Mouse (Mus musculus) cortical plate, adult 2 months (tissue): ENCODE measurements at regions not wholly inside any gene's neighbourhood (a gene's known extent, or its start where the extent isn't known, plus 50 kb on each side); places are given as distances from the start of the nearest gene placed in this dataset.

ENCODE experiments used
- H3K27ac ChIP-seq: fragments of 200-500 bp; 2 replicates; pipeline ENCODE4 v1.5.1; 2012; ENCODE audit warnings: low read length, control low read depth, inconsistent platforms; ENCODE audit not compliant: insufficient read depth
- H3K4me1 ChIP-seq: fragments of 200-500 bp; 2 replicates; pipeline ENCODE4 v1.6.1; 2011; ENCODE audit warnings: low read length; ENCODE audit not compliant: control insufficient read depth, insufficient read depth
- H3K4me3 ChIP-seq: fragments of 200-500 bp; 2 replicates; pipeline ENCODE4 v1.5.1; 2011; ENCODE audit warnings: mild to moderate bottlenecking, low read length, control low read depth; ENCODE audit not compliant: insufficient read depth
- CTCF ChIP-seq: fragments of 200-500 bp; IDR thresholded peaks from 2 replicates; pipeline ENCODE4 v1.5.1; 2011; ENCODE audit warnings: mild to moderate bottlenecking, control low read depth, low read length; ENCODE audit not compliant: insufficient read depth; ENCODE audit errors: extremely low read depth
- POLR2A ChIP-seq: fragments of 200-500 bp; IDR thresholded peaks from 2 replicates; pipeline ENCODE4 v1.6.1; 2011; ENCODE audit warnings: mild to moderate bottlenecking, low read length, control low read depth; ENCODE audit not compliant: insufficient read depth; ENCODE audit errors: extremely low read depth

DNA sequence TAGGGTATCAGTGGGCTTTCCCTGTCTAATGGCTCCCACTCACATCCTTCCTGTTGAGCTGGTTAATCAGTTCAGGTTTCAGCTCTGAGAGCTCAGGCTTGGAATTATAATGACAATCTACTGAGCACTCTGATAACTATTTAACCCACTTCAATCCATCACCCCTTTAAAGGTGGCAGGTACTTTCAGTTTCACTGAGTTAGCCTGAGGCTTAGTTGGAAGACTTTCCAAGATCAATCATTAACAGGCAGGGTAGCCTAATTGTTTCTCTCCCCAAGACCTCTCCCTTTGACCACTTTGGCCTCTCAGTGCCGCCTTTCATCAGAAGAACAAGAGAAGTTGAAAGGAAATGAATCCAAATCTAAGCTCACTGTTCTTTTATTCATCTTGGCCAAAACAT lies 99.1 kb downstream of the Mbl2 start:
- Histone ChIP-seq H3K4me3 (no peak overlapping the region), H3K27ac (no peak overlapping the region), H3K4me1 (no peaks in the 10 kb centered on the region)
- TF ChIP-seq POLR2A (no peak), CTCF (no peak)

DNA sequence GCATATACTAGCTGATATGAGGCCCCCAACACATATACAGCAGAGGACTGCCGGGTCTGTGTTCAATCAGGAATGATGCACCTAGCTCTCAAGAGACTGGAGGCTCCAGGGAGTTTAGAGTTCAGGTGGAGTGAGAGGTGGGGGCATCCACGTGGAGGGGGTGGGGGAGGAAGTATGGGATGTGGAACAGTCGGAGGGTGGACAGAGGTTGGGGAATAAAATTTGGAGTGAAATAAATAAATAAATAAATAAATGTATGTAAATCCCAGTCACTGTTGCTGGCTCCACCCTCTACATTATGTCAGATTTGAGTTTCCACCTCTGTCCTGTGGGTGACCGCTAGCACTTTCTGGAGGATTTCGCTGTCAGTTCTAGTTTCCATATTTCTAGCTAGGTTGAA lies 111.7 kb downstream of the Mbl2 start:
- TF ChIP-seq CTCF (no peak), POLR2A (no peak)
- no peak overlapping the region for H3K27ac ChIP-seq
- no peak overlapping the region for H3K4me3 ChIP-seq
- no peaks in the 10 kb centered on the region for H3K4me1 ChIP-seq

DNA sequence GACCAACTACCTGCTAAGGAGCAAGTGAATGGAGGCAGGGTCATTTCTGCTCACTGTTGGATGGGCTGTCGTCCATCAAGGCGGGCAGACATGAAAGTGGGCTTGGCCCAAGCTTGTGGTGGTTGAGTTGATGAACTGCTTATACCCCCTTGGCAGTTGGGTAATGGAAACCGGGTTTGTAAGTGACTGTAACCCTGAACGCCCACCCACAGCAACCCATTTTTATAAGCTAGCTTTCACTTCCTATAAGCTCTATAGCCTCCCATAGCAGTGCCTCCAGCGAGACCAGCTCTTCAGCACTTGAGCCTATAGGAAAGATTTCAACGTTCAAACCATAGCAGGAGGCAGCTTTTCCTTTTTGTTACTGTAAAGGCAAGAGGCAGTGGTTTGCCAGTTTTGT lies 116.2 kb downstream of the Mbl2 start:
- no peak overlapping the region for H3K4me3 ChIP-seq
- TF ChIP-seq POLR2A (no peak), CTCF (no peak)
- H3K4me1 ChIP-seq, result no peaks in the 10 kb centered on the region
- H3K27ac ChIP-seq, result no peak overlapping the region

DNA sequence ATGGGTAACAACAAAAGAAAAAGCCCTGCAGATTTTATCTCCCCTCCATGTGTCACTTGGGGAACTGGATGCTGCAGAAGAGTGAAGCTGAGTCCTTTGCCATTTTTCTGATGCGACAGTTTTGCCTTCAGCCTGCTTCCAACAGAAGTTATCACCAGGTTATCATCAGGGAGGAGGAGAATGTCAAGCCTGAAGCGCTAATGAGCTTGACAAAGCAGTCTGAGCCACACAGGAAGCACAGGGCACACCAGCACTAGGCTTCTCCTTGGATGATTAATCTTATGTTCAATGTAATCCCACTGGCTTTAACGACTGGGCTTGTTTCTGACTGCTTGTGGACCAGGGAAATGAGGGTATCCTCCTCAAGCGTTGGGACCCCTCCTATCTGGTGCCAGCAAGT lies 122.2 kb downstream of the Mbl2 start:
- no peak overlapping the region for H3K27ac ChIP-seq
- TF ChIP-seq CTCF, result no peak
- no peak for TF ChIP-seq POLR2A
- H3K4me3 ChIP-seq, result no peak overlapping the region

DNA sequence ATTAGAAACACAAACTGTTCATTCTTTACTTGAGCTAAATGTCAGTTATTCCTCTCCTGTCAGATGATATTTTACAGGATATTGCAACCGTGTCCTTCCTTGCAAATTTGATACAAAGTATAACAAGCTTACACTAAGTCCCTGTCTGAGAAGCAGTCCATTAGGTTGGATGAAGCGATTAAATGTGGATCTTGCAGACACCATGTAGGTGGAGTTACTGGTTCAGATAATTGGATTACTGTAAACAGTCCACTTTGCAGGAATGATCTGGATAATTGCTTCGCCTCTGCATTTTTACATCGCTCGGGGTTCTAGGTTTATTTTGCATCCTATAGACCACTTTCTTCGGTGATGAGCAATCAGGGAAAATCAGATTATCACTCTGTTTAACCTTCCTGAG lies 126.2 kb downstream of the Mbl2 start:
- Histone ChIP-seq H3K27ac (no peak overlapping the region), H3K4me3 (no peak overlapping the region), H3K4me1 (no peaks in the 10 kb centered on the region)
- no peak for TF ChIP-seq POLR2A

More for the DNA sequence above, 122.2 kb downstream of the Mbl2 start:
- H3K4me1 ChIP-seq, result no peaks in the 10 kb centered on the region

DNA sequence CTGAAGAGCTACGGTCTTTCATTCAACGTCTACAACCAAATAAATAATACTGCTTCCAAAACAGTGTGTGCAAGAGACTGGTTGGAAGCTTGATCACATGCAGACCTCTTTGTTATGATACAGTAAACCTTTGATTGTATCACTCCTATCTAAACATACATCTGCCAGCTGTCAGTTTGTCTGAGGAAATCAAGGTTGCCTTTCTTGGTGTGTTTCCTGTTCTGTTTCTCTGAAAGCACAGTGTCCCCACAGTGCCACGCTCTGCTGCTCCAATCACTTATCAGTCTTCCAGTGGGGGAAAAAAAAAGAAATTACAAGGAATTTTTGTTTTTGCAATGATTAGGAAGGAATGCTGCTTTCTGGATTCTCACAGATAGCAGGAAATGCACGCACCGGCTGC lies 139.2 kb downstream of the Mbl2 start:
- H3K27ac ChIP-seq, result no peak overlapping the region
- no peak overlapping the region for H3K4me3 ChIP-seq
- H3K4me1 ChIP-seq, result no peaks in the 10 kb centered on the region
- no peak for TF ChIP-seq CTCF
- no peak for TF ChIP-seq POLR2A

DNA sequence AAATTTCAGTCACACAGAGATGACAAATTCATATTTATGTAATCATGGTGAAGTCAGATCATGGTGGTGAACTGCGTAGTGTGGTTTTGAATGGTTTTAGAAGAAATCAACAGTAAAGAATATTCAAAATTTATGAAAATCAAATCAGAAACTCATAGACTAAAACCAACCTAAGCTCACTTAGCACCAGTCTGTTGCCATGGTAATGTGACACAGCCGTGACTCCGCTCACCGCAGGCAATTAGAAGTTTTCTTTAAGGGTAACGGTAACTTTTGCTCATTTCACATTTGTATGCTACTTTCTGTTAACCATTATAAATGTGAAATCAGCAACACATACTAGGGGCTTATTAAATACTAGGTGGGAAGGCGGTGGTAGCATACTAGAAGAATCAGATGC lies 147.0 kb downstream of the Mbl2 start:
- H3K4me3 ChIP-seq, result no peak overlapping the region
- no peak overlapping the region for H3K27ac ChIP-seq
- TF ChIP-seq POLR2A (no peak), CTCF (no peak)
- H3K4me1 ChIP-seq, result no peaks in the 10 kb centered on the region

DNA sequence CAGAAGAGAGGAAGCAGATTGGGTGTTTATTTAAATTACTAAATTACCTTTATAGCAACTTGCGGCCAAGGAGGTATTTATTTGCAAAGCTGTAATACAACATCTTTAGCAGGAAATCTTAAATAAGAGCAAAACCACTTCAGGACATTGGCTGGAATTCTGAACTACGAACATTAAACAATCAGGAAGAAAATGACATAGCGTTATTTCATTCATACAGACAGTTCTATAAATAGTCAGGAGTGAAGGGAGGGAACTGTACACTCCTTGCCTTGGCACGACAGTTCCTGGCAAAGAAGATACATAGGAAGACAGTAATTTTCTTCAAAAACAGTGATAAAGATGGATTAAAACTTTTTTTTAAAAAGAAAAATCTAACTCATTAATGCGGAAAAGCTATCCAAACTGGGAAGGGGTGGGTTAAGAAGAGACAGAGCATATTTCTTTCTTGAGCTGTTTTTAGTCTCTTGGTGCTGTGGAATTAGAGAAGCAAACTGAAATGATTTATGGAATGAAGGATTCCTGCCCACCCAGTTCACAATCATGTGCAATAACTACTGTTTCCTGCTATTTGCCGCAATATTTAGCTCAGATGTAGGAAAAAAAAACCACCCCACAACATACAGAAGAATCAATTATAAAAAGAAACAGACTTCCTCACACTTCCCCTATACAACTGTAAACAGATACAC lies 147.9 kb downstream of the Mbl2 start:
- H3K4me1 ChIP-seq, result no peaks in the 10 kb centered on the region
- TF ChIP-seq CTCF (no peak), POLR2A (no peak)
- no peak overlapping the region for H3K4me3 ChIP-seq
- no peak overlapping the region for H3K27ac ChIP-seq

DNA sequence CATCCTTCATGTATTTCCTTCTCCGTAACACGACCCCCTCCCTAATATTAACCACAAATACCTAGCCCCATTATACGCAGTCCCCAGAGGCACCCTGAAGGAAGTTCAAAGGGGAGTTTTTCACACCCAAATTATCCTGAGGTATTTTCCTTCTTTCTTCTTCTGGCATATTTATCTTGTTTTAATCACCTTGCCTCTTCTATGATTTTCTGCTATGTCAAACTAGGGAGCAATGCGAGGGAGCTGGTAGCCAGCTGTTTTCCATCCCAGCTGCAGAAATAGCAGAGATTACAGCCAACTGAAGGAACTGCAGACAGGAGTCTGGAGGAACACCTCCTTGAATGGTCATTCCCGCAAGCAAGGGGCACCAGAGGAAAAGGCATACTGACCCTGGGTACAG lies 155.7 kb downstream of the Dkk1 start:
- H3K27ac ChIP-seq, result no peak overlapping the region
- no peak for TF ChIP-seq CTCF
- no peak for TF ChIP-seq POLR2A
- H3K4me1 ChIP-seq, result no peaks in the 10 kb centered on the region

DNA sequence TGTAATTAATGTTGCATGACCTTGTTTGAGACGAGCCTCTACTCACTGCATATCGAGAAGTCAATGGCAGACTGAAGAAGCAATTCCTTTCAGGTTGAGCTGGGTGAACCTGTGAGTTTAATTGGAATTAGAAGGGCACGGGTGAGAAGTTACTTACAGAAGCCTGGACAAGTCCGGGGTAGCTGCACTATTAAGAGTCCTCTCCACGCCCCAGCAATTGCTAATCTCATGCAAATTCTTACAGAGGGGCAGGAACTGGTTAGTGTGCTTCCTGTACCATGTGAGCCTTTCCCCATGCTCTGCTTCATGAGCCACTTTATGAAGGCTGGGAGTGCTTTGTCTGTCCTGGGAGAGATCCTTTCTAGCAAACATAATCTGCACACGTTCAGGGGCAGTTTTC lies 142.5 kb downstream of the Dkk1 start:
- Histone ChIP-seq H3K27ac (no peak overlapping the region), H3K4me1 (no peaks in the 10 kb centered on the region), H3K4me3 (no peak overlapping the region)
- TF ChIP-seq CTCF (no peak), POLR2A (no peak)

More for the DNA sequence above, 155.7 kb downstream of the Dkk1 start:
- H3K4me3 ChIP-seq, result no peak overlapping the region

DNA sequence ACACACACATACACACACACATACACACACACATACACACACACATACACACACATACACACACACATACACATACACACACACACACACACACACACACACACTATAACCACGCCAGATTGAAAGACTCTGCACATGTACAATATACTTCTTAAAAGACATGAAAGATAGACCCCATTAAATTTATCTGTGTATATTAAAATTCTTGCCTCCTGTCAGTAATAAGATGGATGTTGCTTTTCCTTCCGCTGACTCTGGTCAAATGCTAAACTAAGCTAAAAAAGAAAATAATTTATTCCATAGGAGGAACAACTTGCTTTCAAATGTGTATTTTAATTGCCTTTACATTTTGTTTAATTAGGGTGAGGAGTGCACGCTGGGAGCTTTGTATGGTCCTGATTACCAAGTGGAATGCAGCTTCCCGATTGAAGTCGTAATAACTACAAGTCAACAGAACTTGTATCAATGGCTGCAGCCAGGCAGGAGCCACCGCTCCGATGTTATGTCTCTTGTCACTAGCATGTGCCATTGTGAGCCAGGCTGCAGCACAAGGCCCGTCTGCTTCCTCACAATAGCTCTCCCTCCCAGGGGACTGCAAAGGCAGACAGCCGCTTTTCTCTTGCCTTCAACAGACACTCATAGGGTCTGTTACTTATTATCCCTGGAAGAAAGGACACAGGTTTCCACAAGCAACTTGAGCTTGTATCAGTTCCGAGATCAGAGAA lies 129.7 kb downstream of the Dkk1 start:
- no peaks in the 10 kb centered on the region for H3K4me1 ChIP-seq
- H3K27ac ChIP-seq, result no peak overlapping the region
- TF ChIP-seq POLR2A (no peak), CTCF (no peak)
- no peak overlapping the region for H3K4me3 ChIP-seq
